Mouse (Mus musculus) yolk sac, embryonic 10.5 days (tissue): Measurements from ENCODE around the gene Pmpcb.
A peak's percentile ranks its signal among the peaks of the same experiment; 100 is the strongest.
"Not testable (repeated sequence)": the region's sequence is repeated elsewhere in the genome, so short reads cannot be mapped to it uniquely, and the experiment has no call there.

ENCODE experiments used
- DNase-seq: peaks from one replicate; pipeline ENCODE4 v3.0.0-alpha.2; 2017; ENCODE audit warnings: low spot score

Gene Pmpcb

DNA sequence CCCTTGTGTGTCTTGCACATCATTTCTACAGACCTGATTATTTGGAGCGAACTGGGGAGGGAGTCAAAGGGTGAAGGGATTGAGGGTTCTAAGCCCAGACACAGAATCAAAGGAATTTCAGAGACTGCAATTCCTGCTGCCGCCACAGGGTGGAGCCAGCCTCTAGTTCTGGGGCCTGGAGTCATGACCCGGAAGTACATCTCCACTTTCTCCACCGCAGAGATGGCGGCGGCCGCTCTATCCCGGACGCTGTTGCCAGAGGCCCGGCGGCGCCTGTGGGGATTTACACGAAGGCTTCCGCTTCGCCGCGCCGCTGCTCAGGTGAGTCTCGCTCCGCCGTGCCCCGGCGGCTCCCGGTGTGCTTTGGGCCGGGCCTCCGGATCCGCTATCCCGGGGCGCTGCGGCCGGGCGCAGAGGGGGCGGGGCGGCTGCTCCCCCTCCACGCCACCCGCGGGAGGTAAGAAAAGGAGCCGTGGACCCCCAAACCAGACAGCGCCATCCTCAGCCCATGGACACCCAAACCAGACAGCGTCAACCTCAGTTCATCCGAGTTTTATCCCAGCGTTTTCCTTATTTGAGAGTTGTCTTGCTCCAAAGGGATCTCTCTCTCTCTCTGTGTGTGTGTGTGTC is at the start of gene Pmpcb:
Pmpcb (plus strand) TSS at position 186 of the 630 bp plus-strand sequence.
- DNase-seq = peak; percentile 80

DNA sequence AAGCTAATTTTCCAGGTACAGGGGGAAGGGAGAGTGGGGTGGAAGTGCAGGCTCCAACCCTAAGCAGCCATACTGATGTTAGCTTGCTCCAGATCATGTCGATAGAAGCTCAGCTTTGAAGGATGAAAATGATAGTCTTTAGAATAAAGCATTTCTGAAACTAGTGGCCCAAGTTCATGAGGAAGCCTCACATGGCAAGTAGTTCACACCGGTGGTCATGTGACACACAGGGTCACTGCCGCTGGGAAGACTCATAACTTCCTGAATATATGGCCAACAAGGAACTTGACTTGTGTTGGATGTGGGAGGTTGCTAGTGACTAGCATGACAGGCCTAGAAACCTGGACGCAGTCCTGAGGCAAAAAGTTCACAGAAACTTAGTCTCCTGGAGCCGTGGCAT is 44.7 kb upstream of the Pmpcb start:
- no peak for DNase-seq

DNA sequence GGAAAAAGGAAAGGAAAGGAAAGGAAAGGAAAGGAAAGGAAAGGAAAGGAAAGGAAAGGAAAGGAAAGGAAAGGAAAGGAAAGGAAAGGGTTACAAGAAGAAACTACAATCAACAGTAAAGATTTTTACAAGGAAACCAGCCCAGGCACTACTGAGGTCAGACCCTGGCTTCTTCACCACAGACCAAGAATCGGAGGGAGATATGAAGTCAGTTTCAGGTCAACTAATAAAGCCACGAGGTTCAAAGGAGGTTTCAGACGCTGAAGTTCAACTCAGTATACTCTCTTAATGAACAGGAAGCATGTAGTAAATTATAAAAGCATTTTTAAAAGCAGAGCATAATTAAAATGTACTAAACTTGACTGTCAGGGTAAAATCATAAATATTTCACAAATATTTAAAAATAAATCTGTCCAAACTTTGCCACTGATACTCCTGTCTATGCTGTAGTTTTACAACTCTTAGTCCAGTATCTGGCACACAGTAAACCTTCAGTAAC is 43.5 kb upstream of the Pmpcb start:
- DNase-seq = no peak

DNA sequence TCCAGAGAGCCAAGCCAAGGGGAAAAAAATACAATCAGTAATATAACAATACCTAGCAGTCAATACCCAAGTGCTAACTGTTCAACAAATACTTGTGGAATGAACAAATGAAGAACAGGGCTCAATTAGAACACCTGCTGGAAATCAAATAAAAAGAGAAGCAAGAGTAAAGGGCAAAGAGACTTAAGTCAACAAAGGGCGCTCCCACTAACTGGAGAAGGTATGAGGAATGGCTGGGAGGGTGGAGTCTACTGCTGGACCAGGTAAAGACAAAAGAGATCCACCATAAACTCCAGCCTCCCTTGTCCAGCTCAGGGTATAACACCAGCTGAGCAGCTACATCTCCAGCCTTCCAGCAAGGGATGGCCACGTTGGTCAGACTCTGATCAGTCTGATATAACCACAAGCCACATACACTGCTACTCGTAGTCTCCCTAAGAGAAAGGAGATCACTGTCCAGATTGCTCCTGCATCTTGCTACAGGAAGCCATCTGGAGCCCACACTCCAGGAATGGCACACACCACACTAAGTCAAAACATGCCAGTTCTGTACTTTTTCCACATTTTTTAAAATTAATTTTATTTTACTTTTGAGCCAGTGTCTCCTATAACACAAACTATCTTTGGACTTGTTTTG is 42.0 kb upstream of the Pmpcb start:
- DNase-seq = no peak

DNA sequence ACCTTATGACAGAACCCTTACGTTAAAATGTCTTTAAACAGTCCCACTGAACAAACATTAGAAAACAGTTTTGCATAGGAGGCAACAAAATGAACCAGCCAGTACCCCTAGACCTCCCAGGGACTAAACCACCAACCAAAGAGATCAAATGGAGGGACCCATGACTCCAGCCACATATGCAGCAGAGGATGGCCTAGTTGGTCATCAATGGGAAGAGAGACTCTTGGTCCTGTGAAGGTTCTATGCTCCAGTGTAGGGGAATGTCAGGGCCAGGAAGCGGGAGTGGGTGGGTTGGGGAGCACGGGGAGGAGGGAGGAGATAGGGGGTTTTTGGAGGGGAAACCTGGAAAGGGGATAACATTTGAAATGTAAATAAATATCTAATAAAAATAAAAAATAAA is 37.4 kb upstream of the Pmpcb start:
- not testable (repeated sequence) for DNase-seq

DNA sequence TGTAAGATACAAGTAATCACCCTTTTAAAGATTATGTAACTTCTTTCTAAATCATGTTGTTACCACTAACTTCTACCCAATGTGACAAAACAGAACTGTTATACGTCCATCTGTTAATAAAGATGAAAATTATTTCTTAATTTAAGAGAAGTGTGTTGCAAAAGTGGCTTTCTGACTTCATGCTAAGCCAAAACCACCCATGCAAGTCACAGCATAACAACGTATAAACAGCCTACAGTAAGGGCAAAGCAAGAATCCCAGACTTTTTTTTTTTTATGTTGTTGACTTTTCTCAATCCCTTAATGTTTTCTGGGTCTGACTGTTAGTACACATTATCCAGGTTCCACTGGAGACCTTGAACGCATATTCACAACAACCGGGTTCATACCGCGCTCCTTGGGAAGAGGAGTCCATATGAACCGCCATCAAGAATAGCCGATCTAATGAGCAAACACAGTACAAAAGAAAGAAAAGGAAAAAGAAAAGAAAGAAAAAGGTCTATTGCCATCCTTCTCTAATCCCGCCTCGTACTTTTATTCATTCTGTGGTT is 36.6 kb upstream of the Pmpcb start:
- no peak for DNase-seq

DNA sequence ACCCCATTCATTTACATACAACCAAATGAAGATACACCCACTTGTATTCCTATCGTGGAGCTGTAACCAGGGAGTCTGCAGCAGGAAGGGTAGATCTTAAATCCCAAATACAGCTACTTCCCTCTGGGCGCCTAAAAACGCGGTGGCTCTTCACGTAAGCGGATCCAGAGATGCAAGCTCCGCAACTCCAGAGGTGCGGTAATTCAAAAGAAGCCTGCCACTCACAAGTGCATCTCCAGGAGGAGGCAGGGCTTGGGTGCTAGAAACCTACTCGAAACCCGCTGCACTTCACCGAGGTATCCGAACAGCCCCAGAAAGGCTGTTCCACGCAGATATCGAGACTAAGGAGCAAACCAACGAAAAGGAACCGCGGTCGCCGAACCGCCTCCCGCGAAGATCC is 36.0 kb upstream of the Pmpcb start:
- no peak for DNase-seq

DNA sequence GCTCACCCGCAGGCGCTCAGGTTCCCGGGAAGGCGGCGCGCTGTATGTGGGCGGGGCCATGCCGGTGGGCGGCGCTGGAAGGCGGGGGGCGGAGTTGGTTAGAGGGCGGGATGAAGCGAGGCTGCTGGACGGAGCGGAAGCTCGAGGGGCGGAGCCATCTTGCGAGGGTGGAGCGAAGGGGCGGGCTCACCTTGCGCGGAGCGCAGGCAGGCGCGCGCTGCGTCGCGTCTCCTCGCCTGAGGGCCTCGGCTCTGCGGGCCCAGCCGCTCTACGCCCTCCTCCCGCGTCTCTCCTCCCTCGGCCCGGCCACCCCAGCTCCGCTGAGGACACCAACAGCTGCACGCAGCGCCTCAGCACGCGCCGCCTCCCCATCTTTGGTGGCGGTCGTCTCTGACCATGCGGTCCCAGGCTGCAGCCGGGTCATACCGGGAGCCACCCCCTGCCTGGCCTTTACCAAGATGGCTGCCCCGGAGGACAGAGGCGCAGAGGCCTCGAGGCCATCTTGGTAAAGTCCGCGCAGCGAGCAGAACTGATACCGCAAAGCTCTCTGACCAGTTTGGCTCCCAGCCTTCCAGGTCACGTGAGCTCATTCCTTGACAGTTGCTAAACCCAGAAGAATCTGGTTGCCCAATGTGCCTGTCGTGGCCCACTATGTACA is 35.5 kb upstream of the Pmpcb start, which contains the start of gene Napepld:
Napepld (minus strand) TSS at position 46 of the 658 bp plus-strand sequence.
- DNase-seq = peak; percentile 98

DNA sequence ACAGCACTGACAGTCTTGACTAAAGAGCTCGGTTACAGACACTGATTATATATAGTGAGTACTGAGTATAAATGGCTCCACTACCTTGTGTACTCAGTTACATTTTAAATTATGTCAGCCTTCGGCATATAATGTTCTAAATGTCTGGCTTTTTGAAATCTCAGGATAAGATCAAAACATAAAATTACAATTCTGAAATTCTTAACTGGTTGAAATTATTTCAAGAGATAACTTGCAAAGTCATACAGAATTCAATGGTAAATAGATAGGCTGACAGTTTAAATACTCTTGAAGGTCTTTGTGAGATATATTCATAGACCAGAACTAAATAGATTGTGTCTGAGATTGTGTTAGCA is 35.0 kb upstream of the Pmpcb start:
- DNase-seq = no peak

DNA sequence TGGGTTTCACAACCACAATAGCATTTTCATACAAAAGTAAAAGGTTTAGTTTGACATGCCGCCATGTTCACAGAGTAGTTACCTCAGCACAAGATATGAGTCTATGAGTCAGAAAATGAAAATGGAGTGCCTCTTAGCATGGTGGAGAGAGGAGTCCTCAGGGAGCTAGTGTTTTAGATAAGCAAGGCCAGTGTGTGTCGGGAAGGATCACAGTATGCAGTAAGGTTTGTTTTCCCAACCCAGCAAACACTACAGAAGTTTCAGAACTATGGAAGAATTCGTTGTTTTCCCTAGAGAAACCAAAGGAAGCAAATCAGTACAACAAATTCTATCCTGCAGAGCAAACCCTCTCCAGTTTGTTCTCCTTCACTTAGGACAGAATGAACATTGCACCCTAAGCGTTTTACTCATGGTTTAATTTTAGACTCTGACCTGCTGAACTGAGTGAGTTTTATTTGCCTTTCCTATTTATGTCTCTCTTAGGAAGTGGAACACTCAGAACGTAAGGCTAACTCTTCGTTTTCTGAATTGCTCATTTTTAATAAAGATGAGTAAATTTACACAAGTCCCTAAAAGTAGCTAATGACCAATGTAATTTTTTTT is 34.0 kb upstream of the Pmpcb start:
- peak; percentile 19 for DNase-seq

DNA sequence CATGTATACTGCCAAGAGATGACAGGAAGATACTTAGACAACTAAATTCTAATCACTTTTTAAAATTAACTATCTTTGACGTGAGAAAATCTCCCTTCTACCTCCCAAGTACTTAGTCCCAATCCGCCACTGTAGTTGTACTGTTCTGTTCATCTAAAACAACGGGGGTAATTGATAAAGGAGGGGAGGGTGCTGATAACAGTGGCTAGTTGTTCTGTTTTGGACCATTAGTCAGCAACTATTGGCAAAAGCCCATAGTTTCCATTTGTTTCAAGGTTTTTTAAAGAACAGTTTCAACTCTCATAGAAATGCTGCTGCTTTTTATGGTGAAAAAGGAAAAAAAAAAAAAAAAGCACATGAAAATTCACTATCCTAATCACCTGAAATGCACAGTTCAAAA is 33.2 kb upstream of the Pmpcb start:
- DNase-seq = no peak

DNA sequence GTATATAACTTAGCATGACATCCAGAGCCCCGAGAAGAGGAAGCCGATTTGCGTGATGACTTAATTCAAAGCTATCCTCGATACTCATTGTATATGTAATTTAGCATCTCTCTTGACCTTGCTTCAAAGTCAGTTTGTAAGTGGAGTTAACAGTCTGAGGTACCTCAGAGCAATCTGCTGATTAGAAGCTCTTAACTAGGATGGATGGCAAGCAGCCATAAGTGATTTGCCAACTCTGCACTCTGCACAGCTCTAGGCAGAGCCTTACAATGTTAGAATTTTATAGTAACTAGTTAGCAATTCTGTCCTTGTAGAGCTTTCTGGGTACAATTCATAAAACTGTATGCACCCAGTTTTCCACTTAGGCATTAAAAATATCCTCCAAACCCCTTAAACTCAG is 30.4 kb upstream of the Pmpcb start:
- DNase-seq = no peak

DNA sequence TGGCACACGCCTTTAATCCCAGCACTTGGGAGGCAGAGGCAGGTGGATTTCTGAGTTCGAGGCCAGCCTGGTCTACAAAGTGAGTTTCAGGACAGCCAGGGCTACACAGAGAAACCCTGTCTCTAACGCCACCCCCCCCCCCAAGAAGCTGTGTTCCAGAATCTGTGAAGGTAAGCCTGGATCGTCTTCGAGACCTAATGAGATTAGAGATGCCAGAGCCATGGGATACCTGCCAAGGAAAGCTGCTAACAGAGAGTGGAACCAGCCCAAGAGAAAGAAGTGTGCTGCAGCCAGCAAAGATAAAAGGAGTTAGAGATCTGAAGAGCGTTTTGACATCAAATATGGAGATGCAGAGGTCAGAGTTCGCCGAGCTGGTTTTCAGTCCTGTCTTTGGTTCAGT is 28.9 kb upstream of the Pmpcb start:
- not testable (repeated sequence) for DNase-seq

DNA sequence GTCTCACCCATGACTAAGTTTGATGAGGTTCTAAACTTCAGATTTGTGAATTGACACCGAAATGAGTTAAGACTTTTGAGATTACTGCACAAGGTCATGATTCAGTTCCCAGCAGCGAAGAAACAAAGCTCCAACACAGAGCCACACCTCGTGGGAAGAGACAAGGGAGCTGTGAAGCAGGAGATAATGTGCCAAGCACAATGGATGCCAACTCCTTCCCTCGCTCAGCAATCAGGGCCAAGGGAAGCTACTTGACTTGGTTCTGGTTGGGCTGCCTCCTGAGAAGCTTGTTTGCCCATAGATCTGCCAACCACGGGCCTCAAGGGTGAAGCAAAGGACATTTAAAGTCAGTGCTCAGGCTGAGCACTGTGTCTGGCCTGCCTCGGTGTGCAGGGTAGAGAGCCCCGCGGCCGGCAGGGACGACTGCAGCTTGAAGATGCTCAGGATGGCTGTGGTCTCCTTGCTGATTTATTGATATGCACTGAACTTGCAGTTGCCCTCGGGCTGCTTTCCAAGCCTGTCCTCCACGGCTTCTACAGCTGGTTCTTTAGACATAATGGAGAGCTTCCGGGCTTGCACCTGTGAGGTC is 24.7 kb upstream of the Pmpcb start:
- no peak for DNase-seq

DNA sequence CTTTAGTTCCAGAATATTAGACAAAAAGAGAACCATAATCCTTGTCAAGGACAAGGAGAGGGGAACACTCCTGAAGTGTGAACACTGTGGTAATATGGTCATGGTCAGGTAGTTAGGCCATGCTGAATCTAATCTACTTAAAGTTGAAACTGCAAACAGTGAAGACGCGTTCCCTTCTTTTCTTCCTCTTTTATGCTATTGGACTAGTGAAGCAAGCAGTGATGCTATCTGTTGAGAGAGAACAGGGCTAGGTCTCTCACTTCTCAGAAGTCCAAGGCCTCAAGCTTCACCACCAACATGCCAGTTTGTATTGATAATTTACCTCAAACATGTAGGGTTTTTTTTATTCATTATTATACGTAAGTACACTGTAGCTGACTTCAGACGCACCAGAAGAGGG is 22.5 kb upstream of the Pmpcb start:
- no peak for DNase-seq

DNA sequence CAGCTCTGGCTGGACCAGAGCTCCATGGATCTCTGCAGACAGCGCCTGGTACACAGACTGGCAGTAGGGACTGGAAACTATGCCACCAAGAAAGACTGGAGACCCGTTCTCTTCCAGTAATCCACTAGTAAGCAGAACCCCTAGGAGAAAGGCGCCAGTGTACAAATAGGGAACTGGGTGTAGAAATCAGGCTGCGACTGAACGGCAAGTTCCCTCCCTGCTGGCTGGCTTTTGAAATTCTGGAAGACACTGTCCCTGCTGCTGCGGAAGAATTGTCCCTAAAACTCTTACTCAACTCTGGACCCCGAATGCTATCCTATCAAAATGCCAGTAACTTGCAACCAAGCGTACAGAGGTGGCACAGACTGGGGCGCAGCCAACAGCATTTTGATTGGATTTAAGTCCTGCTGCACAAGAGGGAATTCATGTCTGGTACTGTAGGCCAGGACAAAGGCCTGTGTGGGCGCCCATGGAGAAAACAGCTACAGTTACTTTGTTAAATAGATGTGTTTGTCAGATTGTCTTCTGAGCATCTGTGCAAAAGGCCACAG is 19.7 kb upstream of the Pmpcb start:
- DNase-seq = no peak

DNA sequence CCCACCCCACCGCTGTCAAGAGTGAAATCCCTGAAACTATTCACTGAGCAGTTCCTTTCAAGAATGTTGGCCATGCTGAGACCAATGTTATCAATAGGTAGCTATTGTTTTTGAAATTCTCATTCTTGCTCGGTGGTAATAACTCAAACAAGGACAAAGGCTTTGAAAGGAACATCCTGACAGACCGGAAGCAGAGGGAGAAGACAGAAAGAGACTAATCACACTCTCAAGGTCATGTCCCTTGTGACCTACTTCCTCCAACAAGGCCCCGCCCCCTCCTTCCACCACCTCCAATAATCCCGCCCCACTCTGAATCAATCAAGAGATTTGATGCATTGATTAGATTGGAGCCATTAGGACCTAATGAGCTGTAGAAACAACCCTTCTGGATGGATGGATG is 18.4 kb upstream of the Pmpcb start:
- no peak for DNase-seq

DNA sequence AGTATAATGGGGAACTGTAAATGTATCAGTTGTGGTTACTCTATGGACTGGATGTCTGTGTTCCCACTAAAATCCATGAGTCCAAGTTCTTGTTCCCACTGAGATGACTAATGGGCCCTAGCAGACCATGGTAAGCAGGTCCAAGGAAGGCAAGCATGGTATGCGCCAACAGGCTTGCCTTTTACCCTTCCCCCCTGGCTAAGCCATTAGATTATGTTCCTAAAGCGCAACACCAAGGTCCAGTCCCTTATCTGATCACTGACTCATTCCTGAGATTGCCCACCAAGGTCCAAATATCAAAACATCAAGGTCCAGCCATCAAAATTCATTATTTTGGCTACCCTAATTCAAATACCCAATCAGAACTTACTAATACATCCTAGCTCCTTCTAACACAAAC is 17.7 kb upstream of the Pmpcb start:
- no peak for DNase-seq

DNA sequence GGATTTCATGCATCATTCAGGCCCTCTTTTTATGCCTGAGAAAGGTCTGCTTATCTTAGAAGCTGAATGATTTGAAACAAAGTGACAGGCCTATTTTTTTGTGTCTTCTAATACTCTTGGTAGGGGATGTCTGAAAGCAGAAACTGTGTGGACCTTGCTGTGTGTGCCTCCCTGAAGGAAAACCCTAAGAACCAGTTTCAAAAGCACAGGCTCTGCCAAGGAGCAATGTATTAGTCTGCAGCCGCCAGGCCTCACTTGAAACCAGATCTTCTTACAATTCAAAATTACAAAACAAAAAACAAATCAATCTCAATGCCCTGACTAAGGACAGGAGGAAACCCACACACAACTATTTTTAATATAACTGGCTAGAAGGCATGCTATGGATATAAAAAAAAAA is 12.5 kb upstream of the Pmpcb start:
- no peak for DNase-seq

DNA sequence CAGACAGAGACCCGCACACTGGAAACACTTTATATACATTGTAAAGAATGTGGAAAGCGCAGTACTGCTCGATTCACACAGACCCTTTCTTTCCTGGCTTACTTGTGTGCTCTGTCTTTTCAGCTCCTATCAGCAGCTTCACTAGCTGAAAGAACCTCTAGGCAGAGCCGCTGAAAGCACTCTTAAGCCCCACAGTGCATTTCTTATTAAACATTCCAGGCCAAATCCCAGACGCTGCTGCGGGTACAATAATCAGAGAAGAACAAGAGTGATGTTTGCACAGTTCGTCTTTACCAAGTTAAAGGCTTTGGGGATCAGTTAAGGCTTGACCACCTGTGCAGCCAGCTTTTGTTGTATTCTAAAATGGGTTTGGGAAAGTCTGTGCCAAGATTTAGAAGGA is 12.1 kb upstream of the Pmpcb start:
- DNase-seq = no peak

DNA sequence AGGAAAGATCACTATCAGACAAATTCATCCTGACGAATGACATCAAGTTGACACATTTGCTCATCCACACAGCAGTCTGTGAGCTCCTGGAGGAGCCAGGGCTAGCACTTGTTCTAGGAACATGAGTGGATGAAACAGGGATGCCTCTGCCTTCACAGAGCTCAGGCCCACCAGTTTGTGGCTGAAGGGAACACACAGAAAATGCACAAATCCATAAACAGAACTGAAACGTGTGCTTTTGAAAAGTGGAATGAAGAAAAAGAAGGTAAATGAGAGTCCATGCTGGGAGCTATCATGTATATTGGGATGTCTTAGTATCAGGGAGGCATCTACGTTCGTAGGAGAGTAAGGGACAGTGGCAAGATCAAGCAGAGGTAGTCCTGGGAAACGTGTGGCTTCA is 7.8 kb upstream of the Pmpcb start:
- DNase-seq = no peak
